Mouse (Mus musculus) cerebellum, adult 2 months (tissue): Measurements from ENCODE around the gene Inf2.

ENCODE experiments used
- CTCF ChIP-seq: fragments of 200-500 bp; IDR thresholded peaks from 2 replicates; pipeline ENCODE4 v1.5.1; 2011; ENCODE audit warnings: low read depth, mild to moderate bottlenecking, control low read depth, low read length, moderate library complexity, borderline replicate concordance; ENCODE audit not compliant: insufficient read depth
- POLR2A ChIP-seq: fragments of 200-500 bp; IDR thresholded peaks from 2 replicates; pipeline ENCODE4 v1.6.1; 2011; ENCODE audit warnings: low read length, control low read depth, borderline replicate concordance; ENCODE audit not compliant: insufficient read depth

GRCm38 (mm10) chr12:112628197-112628596 lies 39.6 kb downstream of the Inf2 start:
- no peak for TF ChIP-seq CTCF
- no peak for TF ChIP-seq POLR2A
